Mouse (Mus musculus) CH12.LX (cell line): Measurements from ENCODE around the gene Trim66.
A peak's percentile ranks its signal among the peaks of the same experiment; 100 is the strongest.

Experiments used
- MAFK ChIP-seq: IDR thresholded peaks from 2 replicates; pipeline ENCODE4 v1.6.1; 2011; ENCODE audit warnings: low read length, improper control_type of control experiment; ENCODE audit not compliant: insufficient replicate concordance
- MYC ChIP-seq: IDR thresholded peaks from 2 replicates; pipeline ENCODE4 v1.6.1; 2011; ENCODE audit warnings: low read depth, mild to moderate bottlenecking, improper control_type of control experiment, low read length
- RCOR1 ChIP-seq: conservative IDR thresholded peaks from 2 replicates; pipeline ENCODE4 v1.6.1; 2012; ENCODE audit warnings: low read depth, mild to moderate bottlenecking, inconsistent platforms, low read length, improper control_type of control experiment

DNA sequence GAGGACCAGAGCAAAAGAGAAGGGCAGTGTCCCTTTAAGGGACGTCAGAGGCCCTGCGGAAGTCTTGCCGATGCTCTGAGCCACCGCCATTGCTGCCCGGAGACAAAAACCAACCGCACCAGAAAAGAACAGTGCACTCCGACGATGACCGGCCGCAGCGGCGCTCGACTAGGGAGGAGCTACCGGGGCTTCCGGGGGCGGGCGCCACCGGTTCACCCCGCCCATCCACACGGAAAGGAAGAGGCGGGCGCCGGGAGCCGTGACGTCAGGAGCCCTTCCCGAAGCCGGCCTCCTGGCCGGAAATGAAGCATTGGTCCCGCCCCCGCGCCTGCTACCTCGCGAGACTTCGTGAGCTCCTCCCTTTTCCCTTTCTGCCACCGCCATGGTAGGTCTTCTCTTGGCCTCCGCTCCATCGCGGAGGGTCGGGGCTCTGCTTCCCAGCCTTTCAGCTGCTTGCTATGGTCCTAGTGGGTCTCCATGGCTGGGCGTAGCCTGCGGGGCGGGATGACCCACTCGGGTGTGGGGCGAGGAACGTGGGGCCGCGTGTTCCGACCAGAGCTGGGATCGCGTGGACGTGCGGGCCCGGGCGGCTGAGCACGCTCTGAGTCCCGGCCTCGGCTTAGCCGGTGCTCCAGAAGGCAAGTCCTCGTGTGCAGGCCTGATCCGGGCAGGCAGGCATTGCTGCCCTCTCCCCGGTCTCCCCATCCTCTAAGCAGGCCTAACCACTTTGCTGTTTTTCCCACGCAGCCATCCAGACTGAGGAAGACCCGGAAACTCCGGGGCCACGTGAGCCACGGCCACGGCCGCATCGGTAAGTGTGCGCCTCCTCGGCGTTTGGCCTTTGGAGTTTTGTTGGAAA lies 11.1 kb upstream of the Trim66 start, which contains the start of gene Rpl27a:
- no peak for TF ChIP-seq RCOR1
- TF ChIP-seq MAFK: no peak
- TF ChIP-seq MYC: peak; percentile 83
